Mouse (Mus musculus) liver, embryonic 15.5 days (tissue): ENCODE data around the gene Zmynd8. TPM values are rescaled to one million over a fixed set of nuclear protein-coding genes. Genes with fewer than 3 reads are reported as not detected.

Source experiments
- ATAC-seq: fragments of 200-750 bp; cut with Nextera tagmentation; 2 replicates; pipeline ENCODE4 v1.8.0; 2017; ENCODE audit warnings: moderate number of reproducible peaks, mild to moderate bottlenecking, moderate library complexity; ENCODE audit not compliant: insufficient read depth
- H3K27ac ChIP-seq: fragments of 300-500 bp; sonication (generic); replicated peaks from 2 replicates; pipeline ENCODE4 v1.5.1; 2015; ENCODE audit warnings: mild to moderate bottlenecking, inconsistent platforms
- H3K27me3 ChIP-seq: fragments of 300-500 bp; sonication (generic); 2 replicates; pipeline ENCODE4 v1.6.1; 2015; ENCODE audit warnings: mild to moderate bottlenecking, inconsistent platforms
- H3K36me3 ChIP-seq: fragments of 300-500 bp; sonication (generic); replicated peaks from 2 replicates; pipeline ENCODE4 v1.6.1; 2015; ENCODE audit warnings: moderate library complexity, mild to moderate bottlenecking, inconsistent platforms
- H3K4me1 ChIP-seq: fragments of 300-500 bp; sonication (generic); replicated peaks from 2 replicates; pipeline ENCODE4 v1.6.1; 2015; ENCODE audit warnings: inconsistent platforms
- H3K4me2 ChIP-seq: fragments of 300-500 bp; sonication (generic); 2 replicates; pipeline ENCODE4 v1.6.1; 2015; ENCODE audit warnings: moderate library complexity, mild to moderate bottlenecking, inconsistent platforms
- H3K4me3 ChIP-seq: fragments of 300-500 bp; sonication (generic); replicated peaks from 2 replicates; pipeline ENCODE4 v1.5.1; 2015; ENCODE audit warnings: mild to moderate bottlenecking, inconsistent platforms
- H3K9ac ChIP-seq: fragments of 300-500 bp; sonication (generic); 2 replicates; pipeline ENCODE4 v1.6.1; 2015; ENCODE audit warnings: moderate library complexity, mild to moderate bottlenecking, inconsistent platforms
- H3K9me3 ChIP-seq: fragments of 300-500 bp; sonication (generic); replicated peaks from 2 replicates; pipeline ENCODE4 v1.6.1; 2016; ENCODE audit warnings: inconsistent platforms
- WGBS: fragments of 180-500 bp; shearing (Covaris S2); methylation state at CpG from one replicate; pipeline ENCODE4 v1.1.7; 2015; ENCODE audit warnings: mixed read lengths; ENCODE audit not compliant: insufficient replicate concordance; 5-methylcytosine and 5-hydroxymethylcytosine counted together
- polyA plus RNA-seq: library from polyadenylated mRNA; unstranded; fragments of >200 nt; fragmentation: Nextera tagmentation; extraction: Ambion mirVana; gene quantifications from 2 replicates; pipeline ENCODE4 v1.2.1, GENCODE M21; 2015

Zmynd8 gene
- polyA plus RNA-seq, 1 experiment from 2014 or later = 24.6 TPM

GRCm38 (mm10) chr2:165843350-165843749 is 55.5 kb downstream of the Zmynd8 start:
- no peak overlapping the region for H3K9ac ChIP-seq
- 85% methylated on average over 6 of the region's 6 CpGs for WGBS
- no peaks in the 10 kb centered on the region for H3K9me3 ChIP-seq
- H3K4me2 ChIP-seq = no peak overlapping the region
- no peaks in the 10 kb centered on the region for H3K27me3 ChIP-seq
- H3K4me3 ChIP-seq = no peak overlapping the region
- H3K4me1 ChIP-seq = no peaks in the 10 kb centered on the region
- no peak overlapping the region for H3K27ac ChIP-seq
- H3K36me3 ChIP-seq = peaks cover 100% of the 10 kb centered on the region
- no peak for ATAC-seq

DNA sequence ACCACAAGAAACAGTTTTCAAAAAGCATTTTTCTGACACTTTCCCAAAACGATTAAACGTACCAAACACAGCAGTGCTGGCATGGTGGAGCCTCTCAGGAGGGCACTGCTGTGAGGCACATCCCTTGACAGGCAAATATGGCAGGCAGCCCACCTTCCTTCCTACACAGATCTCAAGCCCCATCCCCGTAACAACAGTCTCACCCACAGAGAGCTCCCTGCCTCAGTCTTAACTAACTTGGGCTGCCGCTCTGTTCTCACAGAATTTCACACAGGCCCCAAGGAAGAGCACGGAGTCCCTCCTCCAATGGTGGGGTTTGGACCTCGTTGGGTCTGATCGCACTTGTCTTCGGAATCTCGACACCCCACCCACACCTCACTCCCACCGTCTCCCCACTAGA is 56.6 kb downstream of the Zmynd8 start:
- peaks cover 100% of the 10 kb centered on the region for H3K36me3 ChIP-seq

DNA sequence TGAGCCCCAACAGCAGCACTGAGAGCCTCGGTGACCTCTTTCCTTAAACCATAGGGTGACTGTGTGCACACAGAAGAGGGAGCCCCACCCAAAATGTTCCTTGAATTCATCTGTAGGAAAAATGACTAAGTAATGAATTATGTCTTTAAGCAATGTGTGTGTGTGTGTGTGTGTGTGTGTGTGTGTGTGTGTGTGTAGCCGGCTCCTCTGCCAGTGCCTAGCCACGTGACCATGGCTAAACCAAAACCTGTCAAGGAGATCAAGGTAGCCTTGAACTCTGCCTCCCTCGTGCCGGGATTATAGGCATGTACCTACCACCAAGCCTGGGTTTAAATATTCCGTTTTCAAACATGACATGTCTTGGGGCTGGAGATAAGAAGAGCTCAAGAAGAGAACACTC is 57.0 kb downstream of the Zmynd8 start:
- Histone ChIP-seq H3K4me2 (no peak overlapping the region), H3K4me3 (no peak overlapping the region), H3K4me1 (no peaks in the 10 kb centered on the region), H3K9ac (no peak overlapping the region), H3K27ac (no peak overlapping the region), H3K36me3 (peaks cover 100% of the 10 kb centered on the region), H3K27me3 (no peaks in the 10 kb centered on the region), H3K9me3 (no peaks in the 10 kb centered on the region)
- WGBS = 82% methylated on average over 6 of the region's 6 CpGs
- ATAC-seq = no peak

More for the DNA sequence above, 56.6 kb downstream of the Zmynd8 start:
- no peak overlapping the region for H3K27ac ChIP-seq
- H3K27me3 ChIP-seq = no peaks in the 10 kb centered on the region
- H3K9ac ChIP-seq = no peak overlapping the region
- H3K4me1 ChIP-seq = no peaks in the 10 kb centered on the region
- 88% methylated on average over 10 of the region's 10 CpGs for WGBS
- H3K4me3 ChIP-seq = no peak overlapping the region
- ATAC-seq = no peak
- no peak overlapping the region for H3K4me2 ChIP-seq
- no peaks in the 10 kb centered on the region for H3K9me3 ChIP-seq

GRCm38 (mm10) chr2:165840852-165841251 is 58.0 kb downstream of the Zmynd8 start:
- no peaks in the 10 kb centered on the region for H3K4me1 ChIP-seq
- WGBS = 88% methylated on average over 7 of the region's 7 CpGs
- H3K27ac ChIP-seq = no peak overlapping the region

GRCm38 (mm10) chr2:165839317-165839652 is 59.5 kb downstream of the Zmynd8 start:
- H3K4me1 ChIP-seq = no peaks in the 10 kb centered on the region
- H3K27ac ChIP-seq = no peak overlapping the region
- WGBS = 68% methylated on average over 2 of the region's 2 CpGs
- H3K9ac ChIP-seq = no peak overlapping the region
- peaks cover 99% of the 10 kb centered on the region for H3K36me3 ChIP-seq
- H3K9me3 ChIP-seq = no peaks in the 10 kb centered on the region
- H3K4me2 ChIP-seq = no peak overlapping the region
- H3K4me3 ChIP-seq = no peak overlapping the region
- no peaks in the 10 kb centered on the region for H3K27me3 ChIP-seq
- no peak for ATAC-seq

More at GRCm38 (mm10) chr2:165840852-165841251, 58.0 kb downstream of the Zmynd8 start:
- peaks cover 99% of the 10 kb centered on the region for H3K36me3 ChIP-seq
- H3K9ac ChIP-seq = no peak overlapping the region
- H3K4me2 ChIP-seq = no peak overlapping the region
- no peaks in the 10 kb centered on the region for H3K9me3 ChIP-seq
- ATAC-seq = no peak
- no peak overlapping the region for H3K4me3 ChIP-seq
- no peaks in the 10 kb centered on the region for H3K27me3 ChIP-seq

- H3K36me3 ChIP-seq = peaks cover 99% of the 10 kb centered on the region
- no peaks in the 10 kb centered on the region for H3K27me3 ChIP-seq
- H3K4me1 ChIP-seq = no peaks in the 10 kb centered on the region
- ATAC-seq = no peak
- no peak overlapping the region for H3K4me3 ChIP-seq
- H3K27ac ChIP-seq = no peak overlapping the region
- H3K9ac ChIP-seq = no peak overlapping the region
- no peaks in the 10 kb centered on the region for H3K9me3 ChIP-seq
- no peak overlapping the region for H3K4me2 ChIP-seq
- 90% methylated on average over 23 of the region's 23 CpGs for WGBS
Measured at GRCm38 (mm10) chr2:165838606-165839316, 60.1 kb downstream of the Zmynd8 start.

- no peak for ATAC-seq
- no peaks in the 10 kb centered on the region for H3K4me1 ChIP-seq
- peaks cover 99% of the 10 kb centered on the region for H3K36me3 ChIP-seq
- 80% methylated on average over 13 of the region's 13 CpGs for WGBS
- no peak overlapping the region for H3K27ac ChIP-seq
- H3K4me2 ChIP-seq = no peak overlapping the region
- no peaks in the 10 kb centered on the region for H3K27me3 ChIP-seq
- no peaks in the 10 kb centered on the region for H3K9me3 ChIP-seq
- no peak overlapping the region for H3K9ac ChIP-seq
- H3K4me3 ChIP-seq = no peak overlapping the region
Measured at GRCm38 (mm10) chr2:165834601-165835000, 64.2 kb downstream of the Zmynd8 start.

- ATAC-seq = no peak
- 78% methylated on average over 9 of the region's 9 CpGs for WGBS
Measured at GRCm38 (mm10) chr2:165833468-165833867, 65.3 kb downstream of the Zmynd8 start.

GRCm38 (mm10) chr2:165832720-165833119 is 66.1 kb downstream of the Zmynd8 start:
- Histone ChIP-seq H3K27me3 (no peaks in the 10 kb centered on the region), H3K27ac (no peak overlapping the region), H3K4me3 (no peak overlapping the region), H3K4me2 (no peak overlapping the region), H3K9me3 (no peaks in the 10 kb centered on the region), H3K9ac (no peak overlapping the region), H3K4me1 (no peaks in the 10 kb centered on the region), H3K36me3 (peaks cover 99% of the 10 kb centered on the region)
- WGBS = 86% methylated on average over 9 of the region's 9 CpGs
- no peak for ATAC-seq

More at GRCm38 (mm10) chr2:165833468-165833867, 65.3 kb downstream of the Zmynd8 start:
- Histone ChIP-seq H3K4me1 (no peaks in the 10 kb centered on the region), H3K4me3 (no peak overlapping the region), H3K9ac (no peak overlapping the region), H3K27ac (no peak overlapping the region), H3K36me3 (peaks cover 99% of the 10 kb centered on the region), H3K27me3 (no peaks in the 10 kb centered on the region), H3K9me3 (no peaks in the 10 kb centered on the region), H3K4me2 (no peak overlapping the region)

- Histone ChIP-seq H3K9me3 (no peaks in the 10 kb centered on the region), H3K27ac (no peak overlapping the region), H3K36me3 (peaks cover 97% of the 10 kb centered on the region), H3K27me3 (no peaks in the 10 kb centered on the region), H3K4me3 (no peak overlapping the region), H3K4me1 (no peaks in the 10 kb centered on the region), H3K4me2 (no peak overlapping the region), H3K9ac (no peak overlapping the region)
- WGBS = 80% methylated on average over 9 of the region's 9 CpGs
- ATAC-seq = no peak
Measured at GRCm38 (mm10) chr2:165832295-165832694, 66.5 kb downstream of the Zmynd8 start.

GRCm38 (mm10) chr2:165831637-165832289 is 67.1 kb downstream of the Zmynd8 start:
- Histone ChIP-seq H3K4me1 (no peaks in the 10 kb centered on the region), H3K27me3 (no peaks in the 10 kb centered on the region), H3K4me3 (no peak overlapping the region), H3K4me2 (no peak overlapping the region), H3K9ac (no peak overlapping the region), H3K9me3 (no peaks in the 10 kb centered on the region), H3K27ac (no peak overlapping the region), H3K36me3 (peaks cover 97% of the 10 kb centered on the region)
- ATAC-seq = no peak
- WGBS = 87% methylated on average over 8 of the region's 8 CpGs
